Mouse (Mus musculus): ENCODE data around the gene Cks1b. TPM values are rescaled to one million over a fixed set of nuclear protein-coding genes. Genes with fewer than 3 reads are reported as not detected.

Cks1b gene
- polyA plus RNA-seq (2014; fragmentation: Illumina TruSeq; extraction: RNeasy Lipid Tissue Mini Kit (QIAGEN cat#74804); ENCODE audit: low read depth, low replicate concordance), result 9.6 TPM

DNA sequence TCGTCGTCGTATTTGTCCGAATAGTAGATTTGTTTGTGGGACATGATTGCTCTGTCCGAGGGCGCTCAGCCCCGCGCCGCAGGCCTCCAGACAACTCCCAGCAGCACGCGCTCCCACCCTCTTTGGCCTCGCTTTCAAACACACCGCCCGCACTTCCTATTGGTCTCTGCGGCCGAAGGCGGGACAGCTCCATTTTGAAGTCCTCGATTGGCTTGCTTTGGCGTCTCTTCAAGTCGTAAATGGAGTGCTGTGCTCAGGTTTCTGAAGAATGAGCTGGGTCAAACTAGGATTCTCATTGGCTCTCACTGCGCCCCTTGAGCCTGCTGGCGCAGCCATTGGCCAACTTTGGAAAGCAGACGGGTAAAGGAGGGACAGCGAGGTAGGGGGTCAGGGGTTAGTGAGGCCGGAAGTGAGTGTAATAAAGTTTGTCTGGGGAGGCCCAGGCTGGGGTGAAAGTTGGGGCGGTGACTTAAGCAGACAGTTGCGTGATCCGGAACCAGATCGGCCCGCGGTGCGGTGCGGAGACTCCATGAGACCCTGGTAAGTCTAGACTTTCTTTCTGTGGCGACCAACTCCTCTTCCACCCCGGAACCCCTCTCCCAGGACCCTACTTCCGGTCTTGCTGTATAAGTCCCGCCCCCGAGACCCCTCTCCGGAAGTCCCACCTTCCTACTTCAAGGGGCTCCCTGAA, at the start of gene Cks1b, which contains the start of gene Shc1:
TSS of gene Cks1b (minus strand) at position 214 of the 691 bp plus-strand sequence.
TSS of gene Shc1 (plus strand) at position 274 of the 691 bp plus-strand sequence.

GRCm38 (mm10) chr3:89454401-89455177, 36.4 kb upstream of the Cks1b start, which contains the start of gene Pmvk:
TSS of gene Pmvk (plus strand) at chr3:89454541.

GRCm38 (mm10) chr3:89436176-89437113, 18.3 kb upstream of the Cks1b start, which contains the start of gene Pbxip1:
TSS of gene Pbxip1 (plus strand) at chr3:89436706.

GRCm38 (mm10) chr3:89430171-89431159, 12.3 kb upstream of the Cks1b start, which contains the start of gene Pygo2:
TSS of gene Pygo2 (plus strand) at chr3:89430214.

GRCm38 (mm10) chr3:89411490-89412393, 6.4 kb downstream of the Cks1b start, which contains the start of gene Flad1:
TSS of gene Flad1 (minus strand) at chr3:89411870.

DNA sequence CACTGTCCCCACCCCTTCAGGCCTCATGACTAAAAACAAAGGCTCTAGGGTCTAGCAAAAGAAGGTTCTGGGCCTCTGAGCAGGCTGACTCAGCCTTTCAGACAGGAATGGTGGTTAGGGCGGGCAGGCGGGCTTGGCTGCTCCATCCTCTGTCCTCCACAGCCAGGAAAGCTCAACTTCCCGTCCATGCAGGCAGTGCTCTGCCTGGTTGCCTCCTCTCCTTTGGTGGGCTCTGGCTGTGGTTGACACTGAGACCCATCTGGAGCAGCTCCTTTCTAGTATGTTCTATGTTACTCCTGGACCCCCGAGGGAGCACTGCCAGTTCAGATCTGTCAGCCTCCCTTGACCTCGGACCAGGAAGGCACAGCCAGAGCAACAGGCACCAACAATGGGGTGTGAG, 15.5 kb downstream of the Cks1b start, which contains the start of gene Lenep:
TSS of gene Lenep (minus strand) at position 101 of the 400 bp plus-strand sequence.

GRCm38 (mm10) chr3:89394006-89394893, 23.9 kb downstream of the Cks1b start, which contains the start of gene Zbtb7b:
TSS of gene Zbtb7b (minus strand) at chr3:89394776.

Other genes starting within 250 kb of the Cks1b start
- 15.5 TPM for gene Scamp3, start 240.9 kb downstream of the Cks1b start, polyA plus RNA-seq (2014; fragmentation: Illumina TruSeq; extraction: RNeasy Lipid Tissue Mini Kit (QIAGEN cat#74804); ENCODE audit: low read depth, low replicate concordance)
- gene Fam189b, start 235.2 kb downstream of the Cks1b start, polyA plus RNA-seq (2014; fragmentation: Illumina TruSeq; extraction: RNeasy Lipid Tissue Mini Kit (QIAGEN cat#74804); ENCODE audit: low read depth, low replicate concordance), result 0.47 TPM
- 13.1 TPM for gene Gba, start 215.5 kb downstream of the Cks1b start, polyA plus RNA-seq (2014; fragmentation: Illumina TruSeq; extraction: RNeasy Lipid Tissue Mini Kit (QIAGEN cat#74804); ENCODE audit: low read depth, low replicate concordance)
- gene Thbs3, start 203.2 kb downstream of the Cks1b start, polyA plus RNA-seq (2014; fragmentation: Illumina TruSeq; extraction: RNeasy Lipid Tissue Mini Kit (QIAGEN cat#74804); ENCODE audit: low read depth, low replicate concordance), result 0.82 TPM
- 38.5 TPM for gene Mtx1, start 191.3 kb downstream of the Cks1b start, polyA plus RNA-seq (2014; fragmentation: Illumina TruSeq; extraction: RNeasy Lipid Tissue Mini Kit (QIAGEN cat#74804); ENCODE audit: low read depth, low replicate concordance)
- not detected for gene Muc1, start 189.3 kb downstream of the Cks1b start, polyA plus RNA-seq (2014; fragmentation: Illumina TruSeq; extraction: RNeasy Lipid Tissue Mini Kit (QIAGEN cat#74804); ENCODE audit: low read depth, low replicate concordance)
- gene Krtcap2, start 172.4 kb downstream of the Cks1b start, polyA plus RNA-seq (2014; fragmentation: Illumina TruSeq; extraction: RNeasy Lipid Tissue Mini Kit (QIAGEN cat#74804); ENCODE audit: low read depth, low replicate concordance), result 37.0 TPM
- gene Trim46, start 172.1 kb downstream of the Cks1b start, polyA plus RNA-seq (2014; fragmentation: Illumina TruSeq; extraction: RNeasy Lipid Tissue Mini Kit (QIAGEN cat#74804); ENCODE audit: low read depth, low replicate concordance), result not detected
- gene Dpm3, start 159.0 kb downstream of the Cks1b start, polyA plus RNA-seq (2014; fragmentation: Illumina TruSeq; extraction: RNeasy Lipid Tissue Mini Kit (QIAGEN cat#74804); ENCODE audit: low read depth, low replicate concordance), result not detected
- 16.9 TPM for gene Slc50a1, start 147.8 kb downstream of the Cks1b start, polyA plus RNA-seq (2014; fragmentation: Illumina TruSeq; extraction: RNeasy Lipid Tissue Mini Kit (QIAGEN cat#74804); ENCODE audit: low read depth, low replicate concordance)
- gene Efna1, start 137.2 kb downstream of the Cks1b start, polyA plus RNA-seq (2014; fragmentation: Illumina TruSeq; extraction: RNeasy Lipid Tissue Mini Kit (QIAGEN cat#74804); ENCODE audit: low read depth, low replicate concordance), result 2.7 TPM
- not detected for gene Efna3, start 95.4 kb downstream of the Cks1b start, polyA plus RNA-seq (2014; fragmentation: Illumina TruSeq; extraction: RNeasy Lipid Tissue Mini Kit (QIAGEN cat#74804); ENCODE audit: low read depth, low replicate concordance)
- gene Efna4, start 80.4 kb downstream of the Cks1b start, polyA plus RNA-seq (2014; fragmentation: Illumina TruSeq; extraction: RNeasy Lipid Tissue Mini Kit (QIAGEN cat#74804); ENCODE audit: low read depth, low replicate concordance), result not detected
- gene Adam15, start 68.4 kb downstream of the Cks1b start, polyA plus RNA-seq (2014; fragmentation: Illumina TruSeq; extraction: RNeasy Lipid Tissue Mini Kit (QIAGEN cat#74804); ENCODE audit: low read depth, low replicate concordance), result 12.9 TPM
- not detected for gene Dcst2, start 56.4 kb downstream of the Cks1b start, polyA plus RNA-seq (2014; fragmentation: Illumina TruSeq; extraction: RNeasy Lipid Tissue Mini Kit (QIAGEN cat#74804); ENCODE audit: low read depth, low replicate concordance)
- gene Dcst1, start 53.1 kb downstream of the Cks1b start, polyA plus RNA-seq (2014; fragmentation: Illumina TruSeq; extraction: RNeasy Lipid Tissue Mini Kit (QIAGEN cat#74804); ENCODE audit: low read depth, low replicate concordance), result not detected
- 7.4 TPM for gene Zbtb7b, start 23.6 kb downstream of the Cks1b start, polyA plus RNA-seq (2014; fragmentation: Illumina TruSeq; extraction: RNeasy Lipid Tissue Mini Kit (QIAGEN cat#74804); ENCODE audit: low read depth, low replicate concordance)
- gene Lenep, start 15.6 kb downstream of the Cks1b start, polyA plus RNA-seq (2014; fragmentation: Illumina TruSeq; extraction: RNeasy Lipid Tissue Mini Kit (QIAGEN cat#74804); ENCODE audit: low read depth, low replicate concordance), result 2.3 TPM
- gene Flad1, start 6.5 kb downstream of the Cks1b start, polyA plus RNA-seq (2014; fragmentation: Illumina TruSeq; extraction: RNeasy Lipid Tissue Mini Kit (QIAGEN cat#74804); ENCODE audit: low read depth, low replicate concordance), result 1.2 TPM
- 39.8 TPM for gene Shc1, start 60 bp upstream of the Cks1b start, polyA plus RNA-seq (2014; fragmentation: Illumina TruSeq; extraction: RNeasy Lipid Tissue Mini Kit (QIAGEN cat#74804); ENCODE audit: low read depth, low replicate concordance)
- 8.5 TPM for gene Pygo2, start 11.8 kb upstream of the Cks1b start, polyA plus RNA-seq (2014; fragmentation: Illumina TruSeq; extraction: RNeasy Lipid Tissue Mini Kit (QIAGEN cat#74804); ENCODE audit: low read depth, low replicate concordance)
- 13.2 TPM for gene Pbxip1, start 18.3 kb upstream of the Cks1b start, polyA plus RNA-seq (2014; fragmentation: Illumina TruSeq; extraction: RNeasy Lipid Tissue Mini Kit (QIAGEN cat#74804); ENCODE audit: low read depth, low replicate concordance)
- 1.1 TPM for gene Pmvk, start 36.2 kb upstream of the Cks1b start, polyA plus RNA-seq (2014; fragmentation: Illumina TruSeq; extraction: RNeasy Lipid Tissue Mini Kit (QIAGEN cat#74804); ENCODE audit: low read depth, low replicate concordance)
- 3.4 TPM for gene Kcnn3, start 101.8 kb upstream of the Cks1b start, polyA plus RNA-seq (2014; fragmentation: Illumina TruSeq; extraction: RNeasy Lipid Tissue Mini Kit (QIAGEN cat#74804); ENCODE audit: low read depth, low replicate concordance)